Mouse (Mus musculus): ENCODE data around the gene Gm11037.

Gene Gm11037

GRCm38 (mm10) chr2:131179246-131179886 is 46.1 kb downstream of the Gm11037 start:
- DNase-seq (ENCODE audit: low read depth, low spot score) = peak; percentile 89

- peak; percentile 90 for DNase-seq (ENCODE audit: low read depth, low spot score)
These were observed 46.8 kb downstream of the Gm11037 start, which contains the start of gene Cenpb for GRCm38 (mm10) chr2:131179990-131180587. TSS of gene Cenpb (minus strand) at chr2:131180067.

Data from brain, adult 2 months (tissue).